Mouse (Mus musculus): ENCODE measurements at regions not wholly inside any gene's neighbourhood (a gene's known extent, or its start where the extent isn't known, plus 50 kb on each side); places are given as distances from the start of the nearest gene placed in this dataset.

- H3K4me3 ChIP-seq (ENCODE audit: low read depth, low read length): no peak overlapping the region
- no peaks in the 10 kb centered on the region for H3K36me3 ChIP-seq (ENCODE audit: control insufficient read depth, insufficient read depth)
- no peaks in the 10 kb centered on the region for H3K9me3 ChIP-seq (ENCODE audit: control insufficient read depth)
- no peak for TF ChIP-seq CTCF (IDR thresholded peaks at IDR 0.05; ENCODE audit: low read depth)
- ATAC-seq: no peak
- 10% methylated on average over 15 of the region's 15 CpGs for WGBS
- no peak overlapping the region for H3K9ac ChIP-seq (ENCODE audit: low read depth, low read length)
- no peak overlapping the region for H3K4me2 ChIP-seq (replicated peaks; ENCODE audit: low read depth)
- no peak overlapping the region for H3K27ac ChIP-seq (ENCODE audit: low read depth, low read length)
- no peaks in the 10 kb centered on the region for H3K4me1 ChIP-seq (replicated peaks; ENCODE audit: control insufficient read depth, insufficient read depth, low read length)
- no peaks in the 10 kb centered on the region for H3K27me3 ChIP-seq (replicated peaks; ENCODE audit: control insufficient read depth, insufficient read depth, low read length)
Measured at GRCm38 (mm10) chr2:92544364-92545151, 54.9 kb upstream of the Chst1 start.

DNA sequence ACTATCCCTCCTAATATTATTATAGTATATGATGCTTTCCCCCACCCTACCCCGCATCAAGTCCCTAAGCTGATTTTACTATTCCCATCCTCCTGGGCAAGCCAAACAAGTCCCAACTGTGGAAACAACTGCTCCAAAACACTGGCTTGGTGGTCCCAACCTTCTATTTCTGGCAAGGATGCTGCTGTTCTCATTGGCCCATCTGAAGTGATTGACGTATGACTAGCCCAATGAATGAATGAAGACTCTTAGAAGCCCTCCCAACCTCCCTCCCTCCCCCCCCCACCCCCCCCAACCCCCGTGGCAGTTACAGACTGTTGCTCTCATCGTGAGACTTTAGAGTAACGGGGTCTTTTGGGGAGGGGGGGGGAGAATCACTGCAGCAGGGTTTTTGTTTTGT lies 58.7 kb upstream of the Chst1 start:
- Histone ChIP-seq H3K9me3 (ENCODE audit: control insufficient read depth) (no peaks in the 10 kb centered on the region), H3K27ac (ENCODE audit: low read depth, low read length) (no peak overlapping the region), H3K36me3 (ENCODE audit: control insufficient read depth, insufficient read depth) (no peaks in the 10 kb centered on the region), H3K4me1 (replicated peaks; ENCODE audit: control insufficient read depth, insufficient read depth, low read length) (no peaks in the 10 kb centered on the region), H3K4me3 (ENCODE audit: low read depth, low read length) (no peak overlapping the region), H3K4me2 (replicated peaks; ENCODE audit: low read depth) (no peak overlapping the region), H3K9ac (ENCODE audit: low read depth, low read length) (no peak overlapping the region), H3K27me3 (replicated peaks; ENCODE audit: control insufficient read depth, insufficient read depth, low read length) (no peaks in the 10 kb centered on the region)
- TF ChIP-seq CTCF (IDR thresholded peaks at IDR 0.05; ENCODE audit: low read depth): no peak
- WGBS: 67% methylated on average over 5 of the region's 5 CpGs
- ATAC-seq: no peak

- H3K27ac ChIP-seq (ENCODE audit: low read depth, low read length): no peak overlapping the region
- TF ChIP-seq CTCF (IDR thresholded peaks at IDR 0.05; ENCODE audit: low read depth): no peak
- H3K36me3 ChIP-seq (ENCODE audit: control insufficient read depth, insufficient read depth): no peaks in the 10 kb centered on the region
- H3K4me3 ChIP-seq (ENCODE audit: low read depth, low read length): no peak overlapping the region
- H3K9me3 ChIP-seq (ENCODE audit: control insufficient read depth): no peaks in the 10 kb centered on the region
- no peak overlapping the region for H3K9ac ChIP-seq (ENCODE audit: low read depth, low read length)
- no peaks in the 10 kb centered on the region; the same call in 1 of the 2 replicates for H3K4me1 ChIP-seq (replicated peaks; ENCODE audit: control insufficient read depth, insufficient read depth, low read length)
- H3K27me3 ChIP-seq (replicated peaks; ENCODE audit: control insufficient read depth, insufficient read depth, low read length): no peaks in the 10 kb centered on the region
- WGBS: 80% methylated on average over 5 of the region's 5 CpGs
- ATAC-seq: no peak
- H3K4me2 ChIP-seq (replicated peaks; ENCODE audit: low read depth): no peak overlapping the region
Measured at GRCm38 (mm10) chr2:92531996-92532395, 67.5 kb upstream of the Chst1 start.

DNA sequence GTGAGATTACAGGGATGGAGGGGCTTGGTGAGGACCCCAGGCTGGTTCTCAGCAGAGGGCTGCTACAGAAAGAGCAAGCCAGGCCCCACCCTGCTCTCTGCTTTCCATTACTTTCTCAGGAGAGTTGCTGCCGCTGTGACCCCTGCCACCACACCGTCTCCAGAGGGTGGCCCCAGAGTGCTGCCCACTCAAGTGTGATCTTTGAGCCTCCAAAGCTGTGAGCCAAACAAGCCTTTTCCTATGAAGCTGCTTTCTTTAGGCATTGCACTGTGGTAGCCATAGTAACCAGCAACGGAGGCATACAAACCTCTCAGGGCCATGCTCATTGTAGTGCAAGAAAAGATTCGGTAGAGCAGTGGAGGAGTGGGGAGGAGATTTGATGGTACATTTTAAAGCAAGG lies 68.8 kb upstream of the Chst1 start:
- Histone ChIP-seq H3K4me1 (replicated peaks; ENCODE audit: control insufficient read depth, insufficient read depth, low read length) (no peaks in the 10 kb centered on the region; the same call in 1 of the 2 replicates), H3K36me3 (ENCODE audit: control insufficient read depth, insufficient read depth) (no peaks in the 10 kb centered on the region), H3K27ac (ENCODE audit: low read depth, low read length) (no peak overlapping the region), H3K27me3 (replicated peaks; ENCODE audit: control insufficient read depth, insufficient read depth, low read length) (no peaks in the 10 kb centered on the region), H3K9me3 (ENCODE audit: control insufficient read depth) (no peaks in the 10 kb centered on the region), H3K9ac (ENCODE audit: low read depth, low read length) (no peak overlapping the region), H3K4me2 (replicated peaks; ENCODE audit: low read depth) (no peak overlapping the region), H3K4me3 (ENCODE audit: low read depth, low read length) (no peak overlapping the region)
- 77% methylated on average over 4 of the region's 4 CpGs for WGBS
- no peak for TF ChIP-seq CTCF (IDR thresholded peaks at IDR 0.05; ENCODE audit: low read depth)
- no peak for ATAC-seq

- ATAC-seq: no peak
- H3K9ac ChIP-seq (ENCODE audit: low read depth, low read length): 0 out of 2 replicates have a peak overlapping the region, but pooled peaks have one; percentile 32
- no peak overlapping the region for H3K27ac ChIP-seq (ENCODE audit: low read depth, low read length)
- H3K27me3 ChIP-seq (replicated peaks; ENCODE audit: control insufficient read depth, insufficient read depth, low read length): no peaks in the 10 kb centered on the region
- H3K9me3 ChIP-seq (ENCODE audit: control insufficient read depth): no peaks in the 10 kb centered on the region
- no peaks in the 10 kb centered on the region; the same call in 1 of the 2 replicates for H3K4me1 ChIP-seq (replicated peaks; ENCODE audit: control insufficient read depth, insufficient read depth, low read length)
- no peak for TF ChIP-seq CTCF (IDR thresholded peaks at IDR 0.05; ENCODE audit: low read depth)
- peak overlapping the region; percentile 76 for H3K4me2 ChIP-seq (replicated peaks; ENCODE audit: low read depth)
- H3K4me3 ChIP-seq (ENCODE audit: low read depth, low read length): peak overlapping the region; percentile 28
- no peaks in the 10 kb centered on the region for H3K36me3 ChIP-seq (ENCODE audit: control insufficient read depth, insufficient read depth)
- 44% methylated on average over 14 of the region's 14 CpGs for WGBS
Measured at GRCm38 (mm10) chr2:92529670-92530322, 69.5 kb upstream of the Slc35c1 start.

GRCm38 (mm10) chr2:92529071-92529641 lies 68.8 kb upstream of the Slc35c1 start:
- Histone ChIP-seq H3K9ac (ENCODE audit: low read depth, low read length) (peak overlapping the region; percentile 32; the same call in 1 of the 2 replicates), H3K27me3 (replicated peaks; ENCODE audit: control insufficient read depth, insufficient read depth, low read length) (no peaks in the 10 kb centered on the region), H3K4me1 (replicated peaks; ENCODE audit: control insufficient read depth, insufficient read depth, low read length) (no peaks in the 10 kb centered on the region; the same call in 1 of the 2 replicates), H3K4me3 (ENCODE audit: low read depth, low read length) (peak overlapping the region; percentile 28), H3K9me3 (ENCODE audit: control insufficient read depth) (no peaks in the 10 kb centered on the region), H3K4me2 (replicated peaks; ENCODE audit: low read depth) (peak overlapping the region; percentile 76), H3K36me3 (ENCODE audit: control insufficient read depth, insufficient read depth) (no peaks in the 10 kb centered on the region), H3K27ac (ENCODE audit: low read depth, low read length) (no peak overlapping the region)
- peak; percentile 88 for ATAC-seq
- peak; percentile 39 for TF ChIP-seq CTCF (IDR thresholded peaks at IDR 0.05; ENCODE audit: low read depth)
- WGBS: 2% methylated on average over 24 of the region's 24 CpGs
